ENCODE assay signal across 8 mouse cellular contexts in genomic region chr5:123049271-123049670, GRCm38 (mm10). TPM values are rescaled to one million over a fixed set of nuclear protein-coding genes. Genes with fewer than 3 reads are reported as not detected.
A peak's percentile ranks its signal among the peaks of the same experiment; 100 is the strongest.
DNase-seq lines count a peak whose midpoint lies in the region; ATAC-seq and TF ChIP-seq lines count a peak whose summit lies in the region.

No protein-coding gene starts in this region.

- peak overlapping the region; percentile 30; the same call in 1 of the 2 replicates for H3K9ac ChIP-seq in stomach, embryonic 14.5 days (replicated peaks; ENCODE audit: low read depth, low read length)

- WGBS in stomach, embryonic 14.5 days = 7% methylated on average over 12 of the region's 12 CpGs

- no peaks in the 10 kb centered on the region for H3K9me3 ChIP-seq in stomach, embryonic 14.5 days (ENCODE audit: control insufficient read depth, low read depth, low read length)

- peak; percentile 60; the same call in 1 of the 2 replicates for ATAC-seq in erythroid progenitor cell, adult 5-6 weeks (replicated peaks; ENCODE audit: low FRiP score, poor library complexity, severe bottlenecking)
- ATAC-seq in inflammation-experienced regulatory T-cells, adult 6 months = peak; percentile 85
- peak; percentile 54; the same call in 1 of the 2 replicates for ATAC-seq in stomach, embryonic 14.5 days (ENCODE audit: insufficient number of reproducible peaks, insufficient read depth, low FRiP score, low read depth)

- peak; percentile 72 for DNase-seq in 416B (ENCODE audit: low read depth)
- peak; percentile 81 for DNase-seq in CD4-positive helper T cell, adult 2 months (ENCODE audit: low read depth, low spot score)
- peak; percentile 73 for DNase-seq in lung, postnatal 10 days
- no peak for DNase-seq in urinary bladder, postnatal 25 days (ENCODE audit: low spot score)
- no peak for DNase-seq in gastrocnemius, adult 2 months

- intact Hi-C loops in gastrocnemius, adult 2 months (cut with DNase I) = loop anchor here (5.0 kb wide), 1 partner anchor 37 kb away; no protein-coding TSS in a partner anchor

- H3K4me3 ChIP-seq in stomach, embryonic 14.5 days (ENCODE audit: low read depth, low read length) = no peak overlapping the region
- no peak overlapping the region for H3K4me3 ChIP-seq in gastrocnemius, adult 2 months

- H3K4me1 ChIP-seq in stomach, embryonic 14.5 days (ENCODE audit: control insufficient read depth, insufficient read depth, low read length) = peaks cover 6% of the 10 kb centered on the region; the same call in 1 of the 2 replicates

- no peak for TF ChIP-seq CTCF in gastrocnemius, adult 2 months (IDR thresholded peaks at IDR 0.05)

- no peak overlapping the region for H3K27ac ChIP-seq in stomach, embryonic 14.5 days (ENCODE audit: low read length)
- no peak overlapping the region for H3K27ac ChIP-seq in gastrocnemius, adult 2 months

- H3K27me3 ChIP-seq in stomach, embryonic 14.5 days (ENCODE audit: control insufficient read depth, insufficient read depth, low read length) = no peaks in the 10 kb centered on the region

- peak overlapping the region; percentile 43 for H3K4me2 ChIP-seq in stomach, embryonic 14.5 days (replicated peaks; ENCODE audit: low read depth, low read length)

- no peaks in the 10 kb centered on the region for H3K36me3 ChIP-seq in stomach, embryonic 14.5 days (ENCODE audit: control insufficient read depth, insufficient read depth, low read length)

RNA-seq across cellular contexts. Expression of gene Morn3, which starts 2.5 kb away (rescaled TPM):
- total RNA-seq in erythroid progenitor cell, adult 5-6 weeks (2015; ENCODE audit: low replicate concordance) = not detected in 2 replicates
- total RNA-seq in erythroid progenitor cell, adult 5-6 weeks (2017; ENCODE audit: low replicate concordance) = not detected in 2 replicates
- polyA plus RNA-seq in inflammation-experienced regulatory T-cells, adult 6 months (2017; shearing (Covaris generic)) = 1 to 10 TPM; 2.6 to 7.4 (median 6.1) TPM
- polyA plus RNA-seq in stomach, embryonic 14.5 days (2014; fragmentation: Nextera tagmentation; extraction: Ambion mirVana) = not detected in 2 replicates
- not detected for total RNA-seq in gastrocnemius, adult 2 months (2021)

RNA-seq across cellular contexts. Expression of gene Tmem120b, which starts 18.9 kb away (rescaled TPM):
- total RNA-seq in erythroid progenitor cell, adult 5-6 weeks (2015; ENCODE audit: low replicate concordance) = 85.5 and 100 TPM in 2 replicates
- total RNA-seq in erythroid progenitor cell, adult 5-6 weeks (2017; ENCODE audit: low replicate concordance) = 86.8 and 118 TPM in 2 replicates
- polyA plus RNA-seq in inflammation-experienced regulatory T-cells, adult 6 months (2017; shearing (Covaris generic)) = 1 to 10 TPM; 1.1 to 2.1 (median 1.5) TPM
- polyA plus RNA-seq in stomach, embryonic 14.5 days (2014; fragmentation: Nextera tagmentation; extraction: Ambion mirVana) = 9.0 and 9.3 TPM in 2 replicates
- 10 to 100 TPM; 19.2 to 23.2 TPM for total RNA-seq in gastrocnemius, adult 2 months (2021)

RNA-seq across cellular contexts. Expression of gene Orai1, which starts 34.4 kb away (rescaled TPM):
- 5.0 and 24.3 TPM in 2 replicates for total RNA-seq in erythroid progenitor cell, adult 5-6 weeks (2015; ENCODE audit: low replicate concordance)
- total RNA-seq in erythroid progenitor cell, adult 5-6 weeks (2017; ENCODE audit: low replicate concordance) = 3.5 and 4.0 TPM in 2 replicates
- 10 to 100 TPM in 1 of 3 experiments, 1 to 10 TPM in 2; 7.3 to 10.0 (median 8.0) TPM for polyA plus RNA-seq in inflammation-experienced regulatory T-cells, adult 6 months (2017; shearing (Covaris generic))
- 17.8 and 20.5 TPM in 2 replicates for polyA plus RNA-seq in stomach, embryonic 14.5 days (2014; fragmentation: Nextera tagmentation; extraction: Ambion mirVana)
- 10 to 100 TPM; 32.1 to 38.7 TPM for total RNA-seq in gastrocnemius, adult 2 months (2021)

RNA-seq across cellular contexts. Expression of gene Kdm2b, which starts 59.6 kb away (rescaled TPM):
- 7.5 and 13.0 TPM in 2 replicates for total RNA-seq in erythroid progenitor cell, adult 5-6 weeks (2015; ENCODE audit: low replicate concordance)
- total RNA-seq in erythroid progenitor cell, adult 5-6 weeks (2017; ENCODE audit: low replicate concordance) = 13.0 and 14.9 TPM in 2 replicates
- 10 to 100 TPM; 29.8 to 58.3 (median 53.4) TPM for polyA plus RNA-seq in inflammation-experienced regulatory T-cells, adult 6 months (2017; shearing (Covaris generic))
- polyA plus RNA-seq in stomach, embryonic 14.5 days (2014; fragmentation: Nextera tagmentation; extraction: Ambion mirVana) = 34.5 and 37.9 TPM in 2 replicates
- total RNA-seq in gastrocnemius, adult 2 months (2021) = 10 to 100 TPM; 11.5 to 13.3 TPM

Comparison
In these comparisons a context has a peak if more than half of its experiments do, and no peak if none do; other contexts are left out.
1. DNase-seq: peak in 416B (single experiment), CD4-positive helper T cell, adult 2 months (single experiment) and lung, postnatal 10 days (single experiment); none in urinary bladder, postnatal 25 days (single experiment) and gastrocnemius, adult 2 months (single experiment).
2. Peak in every context shown above with its lines, with median percentiles within 50 percentile points of each other: ATAC-seq.